Mouse (Mus musculus): Measurements from ENCODE around the gene Spata48. TPM values are rescaled to one million over a fixed set of nuclear protein-coding genes. Genes with fewer than 3 reads are reported as not detected.
A peak's percentile ranks its signal among the peaks of the same experiment; 100 is the strongest.

Gene Spata48
- polyA plus RNA-seq, 1 experiment, result 4.0 TPM

DNA sequence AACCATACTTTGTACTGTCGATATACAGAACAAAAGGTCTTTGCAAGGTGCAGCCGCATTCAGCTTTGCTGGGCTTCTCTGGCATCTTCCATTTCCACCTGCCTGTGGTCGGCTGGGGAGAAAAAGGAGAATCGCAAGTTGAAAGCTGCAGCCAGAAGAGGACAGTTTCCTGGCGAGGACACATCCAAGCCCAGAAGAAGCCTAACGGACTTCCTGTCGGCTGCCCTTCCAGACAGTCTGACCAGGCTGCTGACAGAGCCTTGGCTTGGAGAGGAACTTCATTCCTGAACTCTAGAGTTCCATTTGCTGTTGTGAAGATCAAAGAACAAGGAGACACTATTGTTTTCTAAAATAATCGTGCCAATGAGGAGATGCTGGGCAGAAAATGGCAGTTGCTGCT lies 93.7 kb downstream of the Spata48 start:
- H3K4me3 ChIP-seq (ENCODE audit: control insufficient read depth, insufficient read depth, low read length), result 0 out of 2 replicates have a peak overlapping the region, but pooled peaks have one; percentile 8
- peak overlapping the region; percentile 91 for H3K27ac ChIP-seq (ENCODE audit: control insufficient read depth, insufficient read depth, low read length)
- H3K4me1 ChIP-seq (replicated peaks; ENCODE audit: control insufficient read depth, insufficient read depth, low read length), result peaks cover 45% of the 10 kb centered on the region
- WGBS, result 28% methylated on average over 8 of the region's 8 CpGs
- DNase-seq, result no peak
- TF ChIP-seq POLR2A (IDR thresholded peaks at IDR 0.05; ENCODE audit: control insufficient read depth, extremely low read depth, insufficient read depth, low read length, poor library complexity) (no peak), CTCF (IDR thresholded peaks at IDR 0.05; ENCODE audit: borderline replicate concordance, control insufficient read depth, extremely low read depth, insufficient read depth, low read length, poor library complexity) (no peak)
- H3K27me3 ChIP-seq (ENCODE audit: control insufficient read depth, insufficient read depth, low read length), result no peaks in the 10 kb centered on the region
- H3K36me3 ChIP-seq (ENCODE audit: control insufficient read depth, insufficient read depth, low read length), result no peaks in the 10 kb centered on the region

DNA sequence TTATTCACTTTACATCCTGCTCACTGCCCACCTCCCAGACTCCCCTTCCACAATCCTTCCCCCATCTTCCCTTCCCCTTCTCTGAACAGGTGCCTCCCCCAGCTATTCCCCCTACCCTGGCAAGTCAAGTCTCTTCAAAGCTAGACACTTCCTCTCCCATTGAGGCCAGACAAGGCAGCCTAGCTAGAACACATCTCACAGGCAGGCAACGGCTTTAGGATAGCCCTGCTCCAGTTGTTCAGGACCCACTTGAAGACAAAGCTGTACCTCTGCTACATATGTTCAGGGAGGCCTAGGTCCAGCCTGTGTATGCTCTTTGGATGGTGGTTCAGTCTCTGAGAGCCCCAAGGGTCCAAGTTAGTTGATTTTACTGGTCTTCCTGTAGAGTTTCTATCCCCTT lies 94.3 kb downstream of the Spata48 start:
- Histone ChIP-seq H3K36me3 (ENCODE audit: control insufficient read depth, insufficient read depth, low read length) (no peaks in the 10 kb centered on the region), H3K4me1 (replicated peaks; ENCODE audit: control insufficient read depth, insufficient read depth, low read length) (peaks cover 50% of the 10 kb centered on the region), H3K27ac (ENCODE audit: control insufficient read depth, insufficient read depth, low read length) (peak overlapping the region; percentile 91), H3K4me3 (ENCODE audit: control insufficient read depth, insufficient read depth, low read length) (no peak overlapping the region), H3K27me3 (ENCODE audit: control insufficient read depth, insufficient read depth, low read length) (no peaks in the 10 kb centered on the region)
- peak; percentile 45 for DNase-seq
- TF ChIP-seq POLR2A (IDR thresholded peaks at IDR 0.05; ENCODE audit: control insufficient read depth, extremely low read depth, insufficient read depth, low read length, poor library complexity), result no peak
- TF ChIP-seq CTCF (IDR thresholded peaks at IDR 0.05; ENCODE audit: borderline replicate concordance, control insufficient read depth, extremely low read depth, insufficient read depth, low read length, poor library complexity), result no peak
- 15% methylated on average over 1 of the region's 1 CpGs for WGBS

DNA sequence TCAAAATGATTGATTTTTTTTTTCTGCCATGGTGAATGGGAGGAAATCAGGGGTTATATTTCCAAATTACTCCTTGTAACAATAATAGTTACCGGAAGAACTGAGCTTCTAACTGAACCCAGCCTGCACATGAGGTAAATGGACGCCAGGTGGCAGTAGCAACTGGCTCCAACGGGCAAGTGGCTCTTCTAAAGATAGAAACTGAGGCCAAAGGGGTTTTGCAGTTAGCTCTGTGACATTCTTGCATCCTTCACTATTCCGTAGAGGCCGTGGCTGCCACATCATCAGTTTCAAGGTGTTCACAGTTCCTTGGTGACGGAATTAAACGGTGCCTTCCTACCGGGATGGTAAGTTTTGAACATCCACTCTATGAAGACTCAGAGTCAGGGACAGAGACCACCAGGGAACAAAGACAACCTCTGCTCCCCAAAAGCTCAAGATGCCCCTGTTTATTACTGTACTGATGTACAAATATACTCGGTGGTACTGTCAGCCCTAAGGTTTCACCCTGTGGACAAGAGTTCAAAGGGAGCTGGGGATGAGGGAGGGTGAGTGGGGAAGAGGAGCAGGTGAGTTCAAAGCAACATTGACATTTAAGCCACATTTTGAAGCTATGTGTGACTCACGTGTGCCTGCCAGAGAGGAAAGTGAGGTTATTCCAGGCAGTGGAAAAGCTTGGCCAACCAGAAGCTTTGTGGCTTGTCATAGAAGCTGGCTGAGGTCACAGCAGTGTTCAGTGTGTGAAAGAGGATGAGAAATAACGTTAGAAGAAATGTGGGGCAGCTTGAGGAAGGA lies 95.5 kb downstream of the Spata48 start:
- no peaks in the 10 kb centered on the region for H3K27me3 ChIP-seq (ENCODE audit: control insufficient read depth, insufficient read depth, low read length)
- H3K4me1 ChIP-seq (replicated peaks; ENCODE audit: control insufficient read depth, insufficient read depth, low read length), result peaks cover 53% of the 10 kb centered on the region
- peak overlapping the region; percentile 96 for H3K27ac ChIP-seq (ENCODE audit: control insufficient read depth, insufficient read depth, low read length)
- TF ChIP-seq POLR2A (IDR thresholded peaks at IDR 0.05; ENCODE audit: control insufficient read depth, extremely low read depth, insufficient read depth, low read length, poor library complexity), result no peak
- TF ChIP-seq CTCF (IDR thresholded peaks at IDR 0.05; ENCODE audit: borderline replicate concordance, control insufficient read depth, extremely low read depth, insufficient read depth, low read length, poor library complexity), result no peak; the same call in 1 of the 2 replicates
- peak; percentile 91 for DNase-seq
- H3K4me3 ChIP-seq (ENCODE audit: control insufficient read depth, insufficient read depth, low read length), result peak overlapping the region; percentile 41
- 5% methylated on average over 11 of the region's 11 CpGs for WGBS
- no peaks in the 10 kb centered on the region for H3K36me3 ChIP-seq (ENCODE audit: control insufficient read depth, insufficient read depth, low read length)

DNA sequence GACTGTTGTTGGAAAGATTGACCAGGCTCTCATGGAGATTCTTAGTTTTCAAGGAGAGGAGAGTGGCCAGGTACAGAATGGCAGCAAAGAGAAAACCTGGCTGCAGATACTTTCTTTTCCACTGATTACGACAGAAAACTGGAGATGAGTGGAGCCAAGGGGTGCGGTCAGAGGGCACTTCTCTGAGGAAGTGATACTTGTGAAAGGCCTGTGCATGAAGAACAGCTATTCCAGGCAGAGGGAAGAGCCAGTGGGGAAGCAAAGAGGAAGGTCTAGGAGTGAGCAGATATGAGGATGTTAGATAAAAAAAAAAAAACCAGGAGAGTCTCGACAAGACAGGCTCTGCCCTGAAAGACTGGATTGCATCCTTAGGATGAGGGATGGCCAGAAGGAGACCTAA lies 96.8 kb downstream of the Spata48 start:
- DNase-seq, result no peak
- H3K27ac ChIP-seq (ENCODE audit: control insufficient read depth, insufficient read depth, low read length), result peak overlapping the region; percentile 78
- WGBS, result 64% methylated on average over 3 of the region's 3 CpGs
- no peak for TF ChIP-seq CTCF (IDR thresholded peaks at IDR 0.05; ENCODE audit: borderline replicate concordance, control insufficient read depth, extremely low read depth, insufficient read depth, low read length, poor library complexity)
- no peak for TF ChIP-seq POLR2A (IDR thresholded peaks at IDR 0.05; ENCODE audit: control insufficient read depth, extremely low read depth, insufficient read depth, low read length, poor library complexity)
- no peak overlapping the region for H3K4me3 ChIP-seq (ENCODE audit: control insufficient read depth, insufficient read depth, low read length)
- no peaks in the 10 kb centered on the region for H3K27me3 ChIP-seq (ENCODE audit: control insufficient read depth, insufficient read depth, low read length)
- H3K4me1 ChIP-seq (replicated peaks; ENCODE audit: control insufficient read depth, insufficient read depth, low read length), result peaks cover 56% of the 10 kb centered on the region
- H3K36me3 ChIP-seq (ENCODE audit: control insufficient read depth, insufficient read depth, low read length), result no peaks in the 10 kb centered on the region

DNA sequence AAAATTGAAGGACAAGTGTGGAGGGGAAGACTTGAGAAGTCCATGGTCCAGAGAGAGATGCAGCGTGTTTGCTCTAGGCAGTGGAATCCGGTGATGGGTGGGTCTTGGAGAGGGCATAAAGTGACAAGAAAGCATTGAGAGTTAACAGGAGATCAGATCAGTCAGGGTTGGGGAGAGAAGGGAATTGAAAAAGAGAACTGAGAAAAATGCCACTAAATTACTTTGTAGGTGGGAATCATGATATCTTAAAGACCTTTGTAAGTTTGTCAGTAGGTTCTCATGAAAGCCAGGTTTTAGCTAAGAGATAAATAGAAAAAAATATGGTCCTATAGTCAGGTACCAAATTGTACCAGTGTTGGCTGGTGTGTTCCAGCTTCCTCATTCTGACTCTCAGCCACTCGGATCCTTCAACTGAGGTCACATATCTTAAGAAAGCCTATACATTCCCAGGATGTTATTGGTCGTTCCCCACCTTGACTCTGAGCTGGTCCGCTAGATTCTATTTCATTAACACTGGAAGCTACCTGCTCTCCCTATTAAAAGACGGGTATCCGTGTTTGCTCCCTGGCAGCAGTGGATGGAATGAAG lies 97.3 kb downstream of the Spata48 start:
- WGBS, result 89% methylated on average over 7 of the region's 7 CpGs
- no peaks in the 10 kb centered on the region for H3K36me3 ChIP-seq (ENCODE audit: control insufficient read depth, insufficient read depth, low read length)
- no peak overlapping the region for H3K4me3 ChIP-seq (ENCODE audit: control insufficient read depth, insufficient read depth, low read length)
- H3K4me1 ChIP-seq (replicated peaks; ENCODE audit: control insufficient read depth, insufficient read depth, low read length), result peaks cover 60% of the 10 kb centered on the region
- TF ChIP-seq CTCF (IDR thresholded peaks at IDR 0.05; ENCODE audit: borderline replicate concordance, control insufficient read depth, extremely low read depth, insufficient read depth, low read length, poor library complexity) (no peak), POLR2A (IDR thresholded peaks at IDR 0.05; ENCODE audit: control insufficient read depth, extremely low read depth, insufficient read depth, low read length, poor library complexity) (no peak)
- H3K27me3 ChIP-seq (ENCODE audit: control insufficient read depth, insufficient read depth, low read length), result no peaks in the 10 kb centered on the region
- peak overlapping the region; percentile 78 for H3K27ac ChIP-seq (ENCODE audit: control insufficient read depth, insufficient read depth, low read length)
- no peak for DNase-seq

DNA sequence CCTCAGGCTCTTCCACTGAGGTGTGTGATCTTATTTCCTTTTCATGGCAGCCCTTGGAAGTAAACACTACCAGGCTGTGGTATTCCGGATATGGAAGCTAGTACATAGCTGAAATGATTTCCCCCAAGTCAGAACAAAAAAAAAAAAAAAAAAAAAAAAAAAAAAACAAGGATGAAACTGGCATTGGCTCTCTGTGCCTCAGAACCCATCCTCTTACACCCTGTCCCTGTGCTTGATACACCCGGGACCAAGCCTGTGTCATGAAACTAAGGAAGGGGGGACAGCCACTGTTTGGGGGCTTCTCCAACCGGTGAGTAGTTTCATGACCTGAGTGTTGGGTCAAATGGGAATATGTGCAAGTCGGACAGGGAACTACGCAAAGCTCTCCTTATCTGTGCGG lies 99.2 kb downstream of the Spata48 start:
- H3K27me3 ChIP-seq (ENCODE audit: control insufficient read depth, insufficient read depth, low read length), result no peaks in the 10 kb centered on the region
- H3K36me3 ChIP-seq (ENCODE audit: control insufficient read depth, insufficient read depth, low read length), result no peaks in the 10 kb centered on the region
- no peak for DNase-seq
- no peak overlapping the region for H3K4me3 ChIP-seq (ENCODE audit: control insufficient read depth, insufficient read depth, low read length)
- WGBS, result 95% methylated on average over 6 of the region's 6 CpGs
- H3K27ac ChIP-seq (ENCODE audit: control insufficient read depth, insufficient read depth, low read length), result no peak overlapping the region
- H3K4me1 ChIP-seq (replicated peaks; ENCODE audit: control insufficient read depth, insufficient read depth, low read length), result peaks cover 61% of the 10 kb centered on the region
- TF ChIP-seq CTCF (IDR thresholded peaks at IDR 0.05; ENCODE audit: borderline replicate concordance, control insufficient read depth, extremely low read depth, insufficient read depth, low read length, poor library complexity), result no peak
- TF ChIP-seq POLR2A (IDR thresholded peaks at IDR 0.05; ENCODE audit: control insufficient read depth, extremely low read depth, insufficient read depth, low read length, poor library complexity), result no peak

All from thymus, adult 2 months (tissue).